Mouse (Mus musculus): ENCODE results near the gene Olfr108. TPM values are rescaled to one million over a fixed set of nuclear protein-coding genes. Genes with fewer than 3 reads are reported as not detected.

Gene Olfr108
- polyA plus RNA-seq (2014; fragmentation: Nextera tagmentation; extraction: Ambion mirVana) = not detected in 2 replicates

- Histone ChIP-seq H3K4me1 (ENCODE audit: control insufficient read depth, insufficient read depth, low read length) (no peaks in the 10 kb centered on the region), H3K9me3 (ENCODE audit: control insufficient read depth, low read length) (no peaks in the 10 kb centered on the region), H3K27me3 (replicated peaks; ENCODE audit: control insufficient read depth, insufficient read depth, low read length) (no peaks in the 10 kb centered on the region), H3K27ac (replicated peaks; ENCODE audit: low read depth, low read length) (no peak within 1 kb of the TSS), H3K4me2 (ENCODE audit: low read depth, low read length) (no peak within 1 kb of the TSS), H3K9ac (ENCODE audit: low read depth, low read length) (no peak within 1 kb of the TSS), H3K4me3 (ENCODE audit: low read depth, low read length) (no peak within 1 kb of the TSS), H3K36me3 (ENCODE audit: control insufficient read depth, insufficient read depth, low read length) (no peaks in the 10 kb centered on the region)
- DNase-seq (ENCODE audit: low spot score) (no peak), ATAC-seq (ENCODE audit: low read depth) (no peak)
- 92% methylated on average over 1 of the region's 1 CpGs for WGBS
Measured at GRCm38 (mm10) chr17:37445180-37445579, at the start of gene Olfr108. TSS of gene Olfr108 (plus strand) at chr17:37445480.

GRCm38 (mm10) chr17:37398926-37399325 lies 46.4 kb upstream of the Olfr108 start, which contains the start of gene Olfr107:
TSS of gene Olfr107 (plus strand) at chr17:37399226.
- Histone ChIP-seq H3K36me3 (ENCODE audit: control insufficient read depth, insufficient read depth, low read length) (no peaks in the 10 kb centered on the region), H3K4me1 (ENCODE audit: control insufficient read depth, insufficient read depth, low read length) (no peaks in the 10 kb centered on the region), H3K4me2 (ENCODE audit: low read depth, low read length) (no peak within 1 kb of the TSS), H3K9ac (ENCODE audit: low read depth, low read length) (no peak within 1 kb of the TSS), H3K9me3 (ENCODE audit: control insufficient read depth, low read length) (no peaks in the 10 kb centered on the region), H3K27ac (replicated peaks; ENCODE audit: low read depth, low read length) (no peak within 1 kb of the TSS), H3K27me3 (replicated peaks; ENCODE audit: control insufficient read depth, insufficient read depth, low read length) (no peaks in the 10 kb centered on the region), H3K4me3 (ENCODE audit: low read depth, low read length) (no peak within 1 kb of the TSS)
- WGBS = 75% methylated on average over 3 of the region's 3 CpGs
- DNase-seq (ENCODE audit: low spot score) (no peak), ATAC-seq (ENCODE audit: low read depth) (no peak)

- Histone ChIP-seq H3K9ac (ENCODE audit: low read depth, low read length) (no peak overlapping the region), H3K4me3 (ENCODE audit: low read depth, low read length) (no peak overlapping the region), H3K27me3 (replicated peaks; ENCODE audit: control insufficient read depth, insufficient read depth, low read length) (no peaks in the 10 kb centered on the region), H3K9me3 (ENCODE audit: control insufficient read depth, low read length) (0 out of 2 replicates have a peak, but pooled peaks cover 4% of the 10 kb centered on the region), H3K27ac (replicated peaks; ENCODE audit: low read depth, low read length) (no peak overlapping the region), H3K4me2 (ENCODE audit: low read depth, low read length) (no peak overlapping the region), H3K36me3 (ENCODE audit: control insufficient read depth, insufficient read depth, low read length) (no peaks in the 10 kb centered on the region), H3K4me1 (ENCODE audit: control insufficient read depth, insufficient read depth, low read length) (no peaks in the 10 kb centered on the region)
- ATAC-seq (ENCODE audit: low read depth) = no peak
- DNase-seq (ENCODE audit: low spot score) = no peak
Measured at GRCm38 (mm10) chr17:37413380-37413779, 31.9 kb upstream of the Olfr108 start.

GRCm38 (mm10) chr17:37458616-37459015 lies 13.3 kb downstream of the Olfr108 start, which contains the start of gene Olfr109:
TSS of gene Olfr109 (plus strand) at chr17:37458916.
- H3K4me1 ChIP-seq (ENCODE audit: control insufficient read depth, insufficient read depth, low read length) = no peaks in the 10 kb centered on the region
- H3K9ac ChIP-seq (ENCODE audit: low read depth, low read length) = no peak within 1 kb of the TSS
- DNase-seq (ENCODE audit: low spot score) = no peak
- H3K36me3 ChIP-seq (ENCODE audit: control insufficient read depth, insufficient read depth, low read length) = no peaks in the 10 kb centered on the region
- no peaks in the 10 kb centered on the region for H3K27me3 ChIP-seq (replicated peaks; ENCODE audit: control insufficient read depth, insufficient read depth, low read length)
- H3K27ac ChIP-seq (replicated peaks; ENCODE audit: low read depth, low read length) = no peak within 1 kb of the TSS
- no peaks in the 10 kb centered on the region for H3K9me3 ChIP-seq (ENCODE audit: control insufficient read depth, low read length)
- no peak within 1 kb of the TSS for H3K4me3 ChIP-seq (ENCODE audit: low read depth, low read length)
- ATAC-seq (ENCODE audit: low read depth) = no peak
- WGBS = 88% methylated on average over 1 of the region's 1 CpGs
- no peak within 1 kb of the TSS for H3K4me2 ChIP-seq (ENCODE audit: low read depth, low read length)

GRCm38 (mm10) chr17:37483452-37483851 lies 38.2 kb downstream of the Olfr108 start, which contains the start of gene H2-M2:
TSS of gene H2-M2 (minus strand) at chr17:37483552.
- DNase-seq (ENCODE audit: low spot score) = no peak
- Histone ChIP-seq H3K9me3 (ENCODE audit: control insufficient read depth, low read length) (0 out of 2 replicates have a peak, but pooled peaks cover 2% of the 10 kb centered on the region), H3K36me3 (ENCODE audit: control insufficient read depth, insufficient read depth, low read length) (no peaks in the 10 kb centered on the region), H3K27ac (replicated peaks; ENCODE audit: low read depth, low read length) (no peak within 1 kb of the TSS), H3K27me3 (replicated peaks; ENCODE audit: control insufficient read depth, insufficient read depth, low read length) (no peaks in the 10 kb centered on the region), H3K9ac (ENCODE audit: low read depth, low read length) (no peak within 1 kb of the TSS), H3K4me1 (ENCODE audit: control insufficient read depth, insufficient read depth, low read length) (no peaks in the 10 kb centered on the region), H3K4me2 (ENCODE audit: low read depth, low read length) (no peak within 1 kb of the TSS), H3K4me3 (ENCODE audit: low read depth, low read length) (no peak within 1 kb of the TSS)
- no peak for ATAC-seq (ENCODE audit: low read depth)
- WGBS = 81% methylated on average over 2 of the region's 2 CpGs

GRCm38 (mm10) chr17:37491930-37492518 lies 46.7 kb downstream of the Olfr108 start, which contains the start of gene Olfr110:
TSS of gene Olfr110 (plus strand) at chr17:37492468.
- ATAC-seq (ENCODE audit: low read depth) = no peak
- WGBS = 61% methylated on average over 1 of the region's 1 CpGs
- H3K9ac ChIP-seq (ENCODE audit: low read depth, low read length) = no peak within 1 kb of the TSS
- H3K27ac ChIP-seq (replicated peaks; ENCODE audit: low read depth, low read length) = no peak within 1 kb of the TSS
- no peaks in the 10 kb centered on the region for H3K27me3 ChIP-seq (replicated peaks; ENCODE audit: control insufficient read depth, insufficient read depth, low read length)
- H3K4me1 ChIP-seq (ENCODE audit: control insufficient read depth, insufficient read depth, low read length) = no peaks in the 10 kb centered on the region
- DNase-seq (ENCODE audit: low spot score) = no peak
- no peak within 1 kb of the TSS for H3K4me3 ChIP-seq (ENCODE audit: low read depth, low read length)
- no peaks in the 10 kb centered on the region for H3K9me3 ChIP-seq (ENCODE audit: control insufficient read depth, low read length)
- no peaks in the 10 kb centered on the region for H3K36me3 ChIP-seq (ENCODE audit: control insufficient read depth, insufficient read depth, low read length)
- H3K4me2 ChIP-seq (ENCODE audit: low read depth, low read length) = no peak within 1 kb of the TSS

Other genes with a start within 250 kb of the Olfr108 start
- 0.10 and 0.21 TPM in 2 replicates for gene Olfr94, start 244.5 kb upstream of the Olfr108 start, polyA plus RNA-seq (2014; fragmentation: Nextera tagmentation; extraction: Ambion mirVana)
- gene Olfr95, start 232.4 kb upstream of the Olfr108 start, polyA plus RNA-seq (2014; fragmentation: Nextera tagmentation; extraction: Ambion mirVana) = not detected in 2 replicates
- 0.29 TPM in 1 of 2 replicates, not detected in the other for gene Olfr96, start 225.3 kb upstream of the Olfr108 start, polyA plus RNA-seq (2014; fragmentation: Nextera tagmentation; extraction: Ambion mirVana)
- gene Olfr97, start 208.2 kb upstream of the Olfr108 start, polyA plus RNA-seq (2014; fragmentation: Nextera tagmentation; extraction: Ambion mirVana) = not detected in 2 replicates
- not detected in 2 replicates for gene Olfr98, start 181.7 kb upstream of the Olfr108 start, polyA plus RNA-seq (2014; fragmentation: Nextera tagmentation; extraction: Ambion mirVana)
- 1.5 and 2.1 TPM in 2 replicates for gene H2-M3, start 175.3 kb upstream of the Olfr108 start, polyA plus RNA-seq (2014; fragmentation: Nextera tagmentation; extraction: Ambion mirVana)
- 0.25 TPM in 1 of 2 replicates, not detected in the other for gene Olfr99, start 162.0 kb upstream of the Olfr108 start, polyA plus RNA-seq (2014; fragmentation: Nextera tagmentation; extraction: Ambion mirVana)
- not detected in 2 replicates for gene Olfr101, start 141.2 kb upstream of the Olfr108 start, polyA plus RNA-seq (2014; fragmentation: Nextera tagmentation; extraction: Ambion mirVana)
- not detected in 2 replicates for gene Olfr102, start 128.4 kb upstream of the Olfr108 start, polyA plus RNA-seq (2014; fragmentation: Nextera tagmentation; extraction: Ambion mirVana)
- gene Olfr103, start 105.8 kb upstream of the Olfr108 start, polyA plus RNA-seq (2014; fragmentation: Nextera tagmentation; extraction: Ambion mirVana) = 0.18 TPM in 1 of 2 replicates, not detected in the other
- gene Olfr104-ps, start 85.9 kb upstream of the Olfr108 start, polyA plus RNA-seq (2014; fragmentation: Nextera tagmentation; extraction: Ambion mirVana) = 0.08 TPM in 1 of 2 replicates, not detected in the other
- not detected in 2 replicates for gene Olfr105-ps, start 66.4 kb upstream of the Olfr108 start, polyA plus RNA-seq (2014; fragmentation: Nextera tagmentation; extraction: Ambion mirVana)
- not detected in 2 replicates for gene Olfr106-ps, start 55.1 kb upstream of the Olfr108 start, polyA plus RNA-seq (2014; fragmentation: Nextera tagmentation; extraction: Ambion mirVana)
- gene Olfr107, start 46.3 kb upstream of the Olfr108 start, polyA plus RNA-seq (2014; fragmentation: Nextera tagmentation; extraction: Ambion mirVana) = not detected in 2 replicates
- gene Olfr109, start 13.4 kb downstream of the Olfr108 start, polyA plus RNA-seq (2014; fragmentation: Nextera tagmentation; extraction: Ambion mirVana) = not detected in 2 replicates
- gene H2-M2, start 38.1 kb downstream of the Olfr108 start, polyA plus RNA-seq (2014; fragmentation: Nextera tagmentation; extraction: Ambion mirVana) = not detected in 2 replicates
- gene Olfr110, start 47.0 kb downstream of the Olfr108 start, polyA plus RNA-seq (2014; fragmentation: Nextera tagmentation; extraction: Ambion mirVana) = 0.12 TPM in 1 of 2 replicates, not detected in the other
- not detected in 2 replicates for gene Olfr111, start 62.5 kb downstream of the Olfr108 start, polyA plus RNA-seq (2014; fragmentation: Nextera tagmentation; extraction: Ambion mirVana)
- not detected in 2 replicates for gene Olfr112, start 124.0 kb downstream of the Olfr108 start, polyA plus RNA-seq (2014; fragmentation: Nextera tagmentation; extraction: Ambion mirVana)
- gene Olfr113, start 132.2 kb downstream of the Olfr108 start, polyA plus RNA-seq (2014; fragmentation: Nextera tagmentation; extraction: Ambion mirVana) = not detected in 2 replicates
- not detected in 2 replicates for gene Olfr114, start 147.3 kb downstream of the Olfr108 start, polyA plus RNA-seq (2014; fragmentation: Nextera tagmentation; extraction: Ambion mirVana)
- gene Olfr115, start 181.6 kb downstream of the Olfr108 start, polyA plus RNA-seq (2014; fragmentation: Nextera tagmentation; extraction: Ambion mirVana) = not detected in 2 replicates
- not detected in 2 replicates for gene Olfr116, start 181.7 kb downstream of the Olfr108 start, polyA plus RNA-seq (2014; fragmentation: Nextera tagmentation; extraction: Ambion mirVana)
- gene Olfr117, start 218.3 kb downstream of the Olfr108 start, polyA plus RNA-seq (2014; fragmentation: Nextera tagmentation; extraction: Ambion mirVana) = not detected in 2 replicates
- not detected in 2 replicates for gene Olfr118, start 221.5 kb downstream of the Olfr108 start, polyA plus RNA-seq (2014; fragmentation: Nextera tagmentation; extraction: Ambion mirVana)